Mouse (Mus musculus) activated CD4-positive, CD25-positive, alpha-beta regulatory T cell (primary cell): ENCODE results near the gene Rps7. TPM values are rescaled to one million over a fixed set of nuclear protein-coding genes. Genes with fewer than 3 reads are reported as not detected.

Source experiments
- polyA plus RNA-seq, 2 experiments: library from polyadenylated mRNA; unstranded; fragments of 100-300 nt; shearing (Covaris generic); gene quantifications; one replicate each; pipeline ENCODE4 v1.2.1; 2017

The Rps7 gene
- 1,000 to 10,000 TPM in 1 of 2 experiments, 100 to 1,000 TPM in 1; 732 to 1,312 TPM for polyA plus RNA-seq

GRCm38 (mm10) chr12:28635535-28636476 is at the start of gene Rps7:
Gene Rps7, minus strand, starts transcription at chr12:28635953.

GRCm38 (mm10) chr12:28675121-28675924 is 39.6 kb upstream of the Rps7 start, which contains the start of gene Adi1:
Gene Adi1, plus strand, starts transcription at chr12:28675231.

GRCm38 (mm10) chr12:28649141-28650110 is 13.7 kb upstream of the Rps7 start, which contains the start of gene Rnaseh1:
Gene Rnaseh1, plus strand, starts transcription at chr12:28649602.

GRCm38 (mm10) chr12:28623195-28623594 is 12.6 kb downstream of the Rps7 start, which contains the start of gene Colec11:
Gene Colec11, minus strand, starts transcription at chr12:28623377.

GRCm38 (mm10) chr12:28582423-28582822 is 53.3 kb downstream of the Rps7 start, which contains the start of gene Allc:
Gene Allc, minus strand, starts transcription at chr12:28582523.

Other genes starting within 250 kb of the Rps7 start
- under 1 TPM in 1 of 2 experiments, not detected in 1; 0.14 TPM for gene Dcdc2c, start 83.6 kb downstream of the Rps7 start, polyA plus RNA-seq
- gene Allc, start 53.4 kb downstream of the Rps7 start, polyA plus RNA-seq: not detected
- gene Colec11, start 12.6 kb downstream of the Rps7 start, polyA plus RNA-seq: 1 to 10 TPM in 1 of 2 experiments, not detected in 1; 1.1 TPM
- 10 to 100 TPM; 33.8 to 39.1 TPM for gene Rnaseh1, start 13.6 kb upstream of the Rps7 start, polyA plus RNA-seq
- 10 to 100 TPM; 50.8 to 75.7 TPM for gene Adi1, start 39.3 kb upstream of the Rps7 start, polyA plus RNA-seq
- 10 to 100 TPM; 47.1 to 57.7 TPM for gene Trappc12, start 114.5 kb upstream of the Rps7 start, polyA plus RNA-seq
- gene Eipr1, start 115.8 kb upstream of the Rps7 start, polyA plus RNA-seq: 10 to 100 TPM; 45.7 to 58.5 TPM